Mouse (Mus musculus) B cell, adult 2 months (primary cell): Measurements from ENCODE around the gene Spns2.

ENCODE experiments used
- DNase-seq, 2 experiments: peaks; one replicate each; pipeline ENCODE4 v3.0.0; 2022

Gene Spns2

DNA sequence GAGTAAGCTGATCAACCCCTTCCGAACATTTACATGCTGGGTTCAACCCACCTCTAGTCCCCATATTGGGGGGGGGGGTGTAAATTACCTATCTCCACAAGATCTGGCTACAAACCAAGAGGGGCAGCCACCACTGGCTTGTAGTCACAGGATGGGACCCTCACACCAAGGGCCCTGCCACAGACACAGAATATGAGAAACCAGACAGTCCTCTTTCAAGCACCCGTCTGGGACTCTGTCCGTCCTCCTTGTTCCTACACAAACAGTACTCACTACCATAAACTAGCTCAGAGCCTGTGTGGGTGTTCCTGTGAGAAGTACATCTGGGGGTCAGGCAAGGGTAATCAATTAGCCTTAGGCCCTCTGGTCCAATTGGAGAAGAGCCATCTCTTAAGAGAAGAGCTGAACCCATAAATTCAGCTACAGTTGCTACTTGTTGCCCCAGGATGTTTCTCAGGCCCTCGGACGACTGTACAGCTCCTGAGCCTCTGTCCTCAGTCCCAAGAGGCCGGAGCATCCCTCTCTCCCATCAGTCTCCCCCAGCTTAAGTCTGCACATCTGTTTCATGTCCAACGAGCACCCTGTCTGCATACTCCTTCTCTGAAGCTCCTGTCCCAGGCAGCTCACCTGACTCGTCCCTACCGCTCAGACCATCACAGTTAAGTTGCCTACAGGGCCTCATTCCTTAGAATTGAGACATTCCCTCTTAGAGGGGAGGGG, 81.1 kb downstream of the Spns2 start:
- no peak for DNase-seq

DNA sequence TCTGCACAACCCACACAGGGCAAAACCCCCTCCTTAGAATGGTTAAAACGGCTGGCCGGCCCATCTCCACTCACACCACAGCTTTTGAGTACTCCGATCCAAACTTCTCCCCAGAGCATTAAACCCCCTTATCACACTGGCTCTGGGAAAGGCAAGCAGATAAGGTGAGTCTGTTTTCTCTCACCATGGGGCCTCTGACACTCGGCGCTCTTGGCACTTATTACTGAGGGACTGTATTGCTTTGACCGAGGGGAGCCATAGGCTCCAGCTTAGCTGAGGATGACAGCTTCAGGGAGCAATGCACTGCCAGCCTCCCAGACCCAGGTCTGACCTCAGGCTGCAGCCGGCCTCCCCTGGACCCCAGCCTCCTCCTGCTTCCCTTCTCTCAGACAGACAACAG, 82.1 kb downstream of the Spns2 start:
- no peak for DNase-seq

DNA sequence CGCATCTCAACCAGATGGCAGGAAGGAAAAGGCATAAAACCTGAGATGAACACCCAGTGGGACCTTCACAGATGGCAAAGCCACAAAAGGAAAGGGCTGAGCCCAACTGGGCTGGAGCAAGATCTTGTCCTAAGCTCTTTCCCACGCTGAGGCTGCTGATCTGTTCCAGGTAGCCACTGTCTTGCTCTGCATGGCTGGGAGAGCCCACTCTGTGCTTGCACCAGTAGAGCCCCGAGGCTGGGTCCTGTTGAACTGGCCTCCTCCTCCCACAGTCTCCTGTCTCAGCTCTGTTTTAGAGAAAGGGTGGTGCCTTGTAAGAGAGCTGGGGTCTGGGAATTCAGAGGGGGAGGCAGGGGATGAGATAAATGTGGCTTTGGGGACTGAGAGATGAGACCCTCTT, 82.6 kb downstream of the Spns2 start:
- DNase-seq: no peak

DNA sequence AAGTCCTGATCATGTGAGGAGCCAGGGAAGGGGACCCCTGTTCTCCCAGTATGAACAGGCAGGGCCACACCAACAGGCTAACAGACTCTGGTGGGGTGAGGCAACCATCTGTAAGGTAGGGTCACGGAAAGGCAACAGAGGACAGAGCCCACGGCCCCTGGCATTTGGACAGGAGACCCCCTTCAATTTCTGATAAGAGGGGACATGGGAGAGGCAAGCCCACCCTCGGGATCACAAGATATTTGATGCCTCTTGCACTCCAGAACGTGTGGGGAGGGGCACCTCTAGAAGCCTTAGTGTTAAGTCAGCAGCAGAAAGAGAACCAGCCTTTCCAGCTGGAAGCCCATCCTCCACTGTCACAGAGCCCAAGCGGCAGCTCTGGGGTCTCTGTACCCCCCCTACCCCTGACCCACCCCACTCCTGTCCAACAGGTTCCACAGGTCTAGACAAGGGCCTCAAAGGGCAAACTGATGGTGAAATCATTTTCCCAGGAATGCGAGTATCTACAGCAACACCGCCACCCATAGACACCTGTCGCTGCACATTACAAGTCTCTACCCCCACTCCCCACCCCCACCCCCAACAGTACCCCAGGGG, 83.5 kb downstream of the Spns2 start:
- DNase-seq: no peak

DNA sequence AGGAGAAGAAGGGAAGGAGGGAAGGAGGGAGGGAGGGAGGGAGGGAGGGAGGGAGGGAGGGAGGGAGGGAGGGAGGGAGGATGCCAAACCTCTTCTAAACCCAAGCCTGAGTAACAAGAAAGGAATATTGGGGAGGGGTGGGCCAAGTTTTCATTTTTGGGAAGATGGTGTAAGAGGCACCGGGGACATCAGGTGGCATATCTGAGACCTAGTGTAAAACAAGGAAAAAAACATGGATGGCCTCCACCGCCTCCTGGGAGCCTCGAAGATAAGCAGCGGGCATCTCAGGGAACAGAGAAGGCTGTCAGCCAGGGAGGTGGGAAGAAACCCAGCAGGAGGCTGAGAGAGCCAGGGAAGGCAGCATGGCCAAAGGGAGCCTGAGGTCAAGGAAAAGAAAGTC, 84.2 kb downstream of the Spns2 start:
- no peak for DNase-seq

DNA sequence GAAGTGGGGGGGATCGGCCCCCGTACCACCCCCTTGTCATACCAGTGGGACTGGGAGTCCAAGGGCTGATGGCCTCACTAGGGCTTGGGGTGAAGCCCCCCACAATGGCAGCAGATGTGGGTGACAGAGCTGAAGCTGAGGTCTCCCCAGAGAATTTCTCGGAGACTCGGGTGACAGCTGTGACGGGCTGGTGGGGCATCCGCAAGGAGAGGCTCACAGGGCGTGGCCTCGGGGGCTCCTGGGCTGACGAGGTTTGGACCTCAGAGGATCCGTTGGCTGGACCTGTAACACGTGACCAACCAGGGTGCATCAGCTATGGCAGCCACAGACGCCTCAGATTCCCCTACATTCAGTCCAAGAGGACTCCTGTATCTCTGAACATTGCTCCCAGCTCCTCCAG, 86.7 kb downstream of the Spns2 start:
- DNase-seq: no peak

DNA sequence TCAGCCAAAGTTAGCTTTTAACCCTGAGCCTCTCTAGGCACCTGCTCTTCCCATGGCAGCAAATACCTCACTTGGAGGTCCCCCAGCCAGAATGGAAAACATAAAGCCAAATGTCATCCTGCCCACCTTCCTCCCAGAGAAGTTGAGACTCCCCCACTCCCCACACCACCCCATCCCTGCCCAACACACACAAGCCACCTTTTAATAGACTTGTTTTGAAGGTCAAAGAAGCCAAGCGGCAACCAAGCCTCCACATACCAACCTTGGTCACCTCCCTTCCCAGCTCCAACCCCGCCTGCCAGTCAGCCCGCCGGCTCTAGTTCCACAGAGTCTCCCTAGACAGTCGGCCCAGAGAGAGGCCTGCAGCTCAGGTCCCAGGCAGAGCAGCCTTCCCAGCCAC, 87.7 kb downstream of the Spns2 start:
- no peak for DNase-seq
